Mouse (Mus musculus): ENCODE measurements around the gene Rgl1.

GRCm38 (mm10) chr1:152687733-152688181 lies 78.4 kb downstream of the Rgl1 start:
- TF ChIP-seq CTCF (IDR thresholded peaks at IDR 0.05; ENCODE audit: low read depth) (no peak), EP300 (IDR thresholded peaks at IDR 0.05; ENCODE audit: low read depth) (no peak)
